Mouse (Mus musculus) liver, adult 2 months (tissue): ENCODE results near the gene Dctpp1.

ENCODE experiments used
- CTCF ChIP-seq: fragments of 200-500 bp; IDR thresholded peaks from 2 replicates; pipeline ENCODE4 v1.5.1; 2011; ENCODE audit warnings: low read depth, low read length, control low read depth
- POLR2A ChIP-seq: fragments of 200-500 bp; IDR thresholded peaks from 2 replicates; pipeline ENCODE4 v1.6.1; 2011; ENCODE audit warnings: low read length, control low read depth; ENCODE audit not compliant: insufficient read depth; ENCODE audit errors: extremely low read depth

- no peak for TF ChIP-seq CTCF
- no peak for TF ChIP-seq POLR2A
Measured at GRCm38 (mm10) chr7:127282190-127282589, 21.7 kb upstream of the Dctpp1 start.
